Mouse (Mus musculus): Measurements from ENCODE around the gene Spry2. TPM values are rescaled to one million over a fixed set of nuclear protein-coding genes. Genes with fewer than 3 reads are reported as not detected.

Spry2 gene
- polyA plus RNA-seq, 1 experiment from 2014 or later = 36.1 TPM

GRCm38 (mm10) chr14:105894971-105895873 lies 1.4 kb downstream of the Spry2 start:
- peak; percentile 43 for TF ChIP-seq CTCF (IDR thresholded peaks at IDR 0.05; ENCODE audit: low read depth)
- Histone ChIP-seq H3K4me2 (replicated peaks; ENCODE audit: low read depth) (peak overlapping the region; percentile 92), H3K4me3 (ENCODE audit: low read depth, low read length) (peak overlapping the region; percentile 92), H3K9me3 (ENCODE audit: control insufficient read depth) (no peaks in the 10 kb centered on the region), H3K9ac (ENCODE audit: low read depth, low read length) (peak overlapping the region; percentile 87), H3K27ac (ENCODE audit: low read depth, low read length) (peak overlapping the region; percentile 99), H3K27me3 (replicated peaks; ENCODE audit: control insufficient read depth, insufficient read depth, low read length) (no peaks in the 10 kb centered on the region), H3K36me3 (ENCODE audit: control insufficient read depth, insufficient read depth) (peaks cover 10% of the 10 kb centered on the region; the same call in 1 of the 2 replicates), H3K4me1 (replicated peaks; ENCODE audit: control insufficient read depth, insufficient read depth, low read length) (no peaks in the 10 kb centered on the region)
- ATAC-seq = no peak
- under 1% methylated on average over 36 of the region's 36 CpGs for WGBS

DNA sequence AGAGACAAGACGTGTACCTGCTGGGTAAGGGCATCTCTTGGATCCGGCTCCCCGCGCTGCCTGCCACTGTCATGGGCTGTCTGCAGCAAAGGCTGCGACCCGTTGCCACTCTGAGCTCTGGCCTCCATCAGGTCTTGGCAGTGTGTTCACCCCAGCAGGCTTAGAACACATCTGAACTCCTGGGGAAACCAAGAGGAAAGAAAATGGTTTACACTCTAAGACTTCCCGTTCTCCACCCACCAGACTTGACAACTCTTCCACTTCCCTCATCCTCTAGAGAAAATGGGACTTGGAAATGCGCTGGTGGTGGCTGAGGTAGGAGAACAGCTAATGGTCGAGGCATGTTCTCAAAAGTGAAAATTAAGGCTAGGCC lies 3.0 kb downstream of the Spry2 start:
- Histone ChIP-seq H3K4me3 (ENCODE audit: low read depth, low read length) (peak overlapping the region; percentile 92), H3K9ac (ENCODE audit: low read depth, low read length) (peak overlapping the region; percentile 27; the same call in 1 of the 2 replicates), H3K4me1 (replicated peaks; ENCODE audit: control insufficient read depth, insufficient read depth, low read length) (no peaks in the 10 kb centered on the region), H3K9me3 (ENCODE audit: control insufficient read depth) (no peaks in the 10 kb centered on the region), H3K27ac (ENCODE audit: low read depth, low read length) (no peak overlapping the region), H3K36me3 (ENCODE audit: control insufficient read depth, insufficient read depth) (peaks cover 10% of the 10 kb centered on the region; the same call in 1 of the 2 replicates), H3K27me3 (replicated peaks; ENCODE audit: control insufficient read depth, insufficient read depth, low read length) (no peaks in the 10 kb centered on the region), H3K4me2 (replicated peaks; ENCODE audit: low read depth) (peak overlapping the region; percentile 92)
- no peak for TF ChIP-seq CTCF (IDR thresholded peaks at IDR 0.05; ENCODE audit: low read depth)
- WGBS = 45% methylated on average over 9 of the region's 9 CpGs
- no peak for ATAC-seq

GRCm38 (mm10) chr14:105892941-105893622 lies 3.5 kb downstream of the Spry2 start:
- Histone ChIP-seq H3K36me3 (ENCODE audit: control insufficient read depth, insufficient read depth) (peaks cover 10% of the 10 kb centered on the region; the same call in 1 of the 2 replicates), H3K9ac (ENCODE audit: low read depth, low read length) (peak overlapping the region; percentile 27; the same call in 1 of the 2 replicates), H3K27me3 (replicated peaks; ENCODE audit: control insufficient read depth, insufficient read depth, low read length) (no peaks in the 10 kb centered on the region), H3K4me3 (ENCODE audit: low read depth, low read length) (peak overlapping the region; percentile 92), H3K4me1 (replicated peaks; ENCODE audit: control insufficient read depth, insufficient read depth, low read length) (no peaks in the 10 kb centered on the region), H3K4me2 (replicated peaks; ENCODE audit: low read depth) (peak overlapping the region; percentile 92), H3K27ac (ENCODE audit: low read depth, low read length) (no peak overlapping the region; the same call in 1 of the 2 replicates), H3K9me3 (ENCODE audit: control insufficient read depth) (no peaks in the 10 kb centered on the region)
- TF ChIP-seq CTCF (IDR thresholded peaks at IDR 0.05; ENCODE audit: low read depth) = no peak
- no peak for ATAC-seq
- whole genome bisulfite sequencing = 56% methylated on average over 24 of the region's 24 CpGs

- TF ChIP-seq CTCF (IDR thresholded peaks at IDR 0.05; ENCODE audit: low read depth) = no peak
- Histone ChIP-seq H3K4me3 (ENCODE audit: low read depth, low read length) (no peak overlapping the region), H3K36me3 (ENCODE audit: control insufficient read depth, insufficient read depth) (peaks cover 10% of the 10 kb centered on the region; the same call in 1 of the 2 replicates), H3K9ac (ENCODE audit: low read depth, low read length) (no peak overlapping the region), H3K4me1 (replicated peaks; ENCODE audit: control insufficient read depth, insufficient read depth, low read length) (no peaks in the 10 kb centered on the region), H3K9me3 (ENCODE audit: control insufficient read depth) (no peaks in the 10 kb centered on the region), H3K27me3 (replicated peaks; ENCODE audit: control insufficient read depth, insufficient read depth, low read length) (no peaks in the 10 kb centered on the region), H3K4me2 (replicated peaks; ENCODE audit: low read depth) (no peak overlapping the region), H3K27ac (ENCODE audit: low read depth, low read length) (no peak overlapping the region)
- WGBS = 25% methylated on average over 5 of the region's 5 CpGs
- no peak for ATAC-seq
Measured at GRCm38 (mm10) chr14:105890516-105891231, 5.9 kb downstream of the Spry2 start.

- ATAC-seq = no peak
- Histone ChIP-seq H3K9ac (ENCODE audit: low read depth, low read length) (no peak overlapping the region), H3K36me3 (ENCODE audit: control insufficient read depth, insufficient read depth) (no peaks in the 10 kb centered on the region), H3K9me3 (ENCODE audit: control insufficient read depth) (no peaks in the 10 kb centered on the region), H3K4me3 (ENCODE audit: low read depth, low read length) (no peak overlapping the region), H3K4me1 (replicated peaks; ENCODE audit: control insufficient read depth, insufficient read depth, low read length) (no peaks in the 10 kb centered on the region), H3K27me3 (replicated peaks; ENCODE audit: control insufficient read depth, insufficient read depth, low read length) (no peaks in the 10 kb centered on the region), H3K27ac (ENCODE audit: low read depth, low read length) (no peak overlapping the region), H3K4me2 (replicated peaks; ENCODE audit: low read depth) (no peak overlapping the region)
- TF ChIP-seq CTCF (IDR thresholded peaks at IDR 0.05; ENCODE audit: low read depth) = no peak
- WGBS = 90% methylated on average over 9 of the region's 9 CpGs
Measured at GRCm38 (mm10) chr14:105886643-105887374, 9.8 kb downstream of the Spry2 start.

Measured in intestine, postnatal 0 days (tissue).